Mouse (Mus musculus) midbrain, postnatal 0 days (tissue): ENCODE measurements around the gene Ak8. TPM values are rescaled to one million over a fixed set of nuclear protein-coding genes. Genes with fewer than 3 reads are reported as not detected.
A peak's percentile ranks its signal among the peaks of the same experiment; 100 is the strongest.

ENCODE experiments used
- ATAC-seq: fragments of 200-750 bp; cut with Nextera tagmentation; 2 replicates; pipeline ENCODE4 v1.8.0; 2017; ENCODE audit warnings: moderate number of reproducible peaks, mild to moderate bottlenecking, moderate TSS enrichment, moderate library complexity; ENCODE audit not compliant: low FRiP score
- DNase-seq: peaks from one replicate; pipeline ENCODE4 v3.0.0-alpha.2; 2015; ENCODE audit warnings: low spot score
- H3K27ac ChIP-seq: fragments of 300-500 bp; sonication (generic); 2 replicates; pipeline ENCODE4 v1.5.1; 2014; ENCODE audit warnings: low read depth, mild to moderate bottlenecking, low read length, mixed read lengths
- H3K27me3 ChIP-seq: fragments of 300-500 bp; sonication (generic); 2 replicates; pipeline ENCODE4 v1.6.1; 2014; ENCODE audit warnings: low read length, control low read depth, mixed read lengths; ENCODE audit not compliant: insufficient read depth
- H3K36me3 ChIP-seq: fragments of 300-500 bp; sonication (generic); 2 replicates; pipeline ENCODE4 v1.6.1; 2014; ENCODE audit warnings: low read length, control low read depth, mixed read lengths; ENCODE audit not compliant: insufficient read depth
- H3K4me1 ChIP-seq: fragments of 300-500 bp; sonication (generic); 2 replicates; pipeline ENCODE4 v1.6.1; 2014; ENCODE audit warnings: mild to moderate bottlenecking, control low read depth, antibody characterized with exemption, low read length, mixed read lengths; ENCODE audit not compliant: insufficient read depth
- H3K4me2 ChIP-seq: fragments of 300-500 bp; sonication (generic); 2 replicates; pipeline ENCODE4 v1.6.1; 2014; ENCODE audit warnings: low read depth, mild to moderate bottlenecking, low read length, mixed read lengths; ENCODE audit not compliant: poor library complexity, severe bottlenecking
- H3K4me3 ChIP-seq: fragments of 300-500 bp; sonication (generic); 2 replicates; pipeline ENCODE4 v1.5.1; 2014; ENCODE audit warnings: low read depth, mild to moderate bottlenecking, low read length, moderate library complexity
- H3K9ac ChIP-seq: fragments of 300-500 bp; sonication (generic); replicated peaks from 2 replicates; pipeline ENCODE4 v1.6.1; 2014; ENCODE audit warnings: mild to moderate bottlenecking, low read length, moderate library complexity, mixed read lengths; ENCODE audit not compliant: poor library complexity, severe bottlenecking
- H3K9me3 ChIP-seq: fragments of 300-500 bp; sonication (generic); 2 replicates; pipeline ENCODE4 v1.6.1; 2016; ENCODE audit warnings: low read length, control low read depth
- CTCF ChIP-seq: IDR thresholded peaks from 2 replicates; pipeline ENCODE4 v1.5.1; 2016; ENCODE audit warnings: antibody characterized with exemption, mild to moderate bottlenecking
- WGBS: fragments of 180-500 bp; shearing (Covaris S2); extraction: QIAGEN DNeasy Blood & Tissue Kit; methylation state at CpG from one replicate; pipeline ENCODE4 v1.1.7; 2014; 5-methylcytosine and 5-hydroxymethylcytosine counted together
- polyA plus RNA-seq: library from polyadenylated mRNA; unstranded; fragments of >200 nt; fragmentation: Nextera tagmentation; extraction: Ambion mirVana; gene quantifications from 2 replicates; pipeline ENCODE4 v1.2.1, GENCODE M21; 2015
- total RNA-seq: library from RNA; depleted of rRNA; stranded (reverse); fragments of >200 nt; gene quantifications from 2 replicates; pipeline ENCODE4 v1.2.3, GENCODE M21; 2014; rRNA removed

Ak8 gene
- total RNA-seq = 2.3 and 2.8 TPM in 2 replicates
- polyA plus RNA-seq = 4.9 and 5.3 TPM in 2 replicates

- Histone ChIP-seq H3K4me3 (peak within 1 kb of the TSS; percentile 59), H3K4me2 (peak within 1 kb of the TSS; percentile 97), H3K9me3 (no peaks in the 10 kb centered on the region), H3K27ac (peak within 1 kb of the TSS; percentile 57; the same call in 1 of the 2 replicates), H3K4me1 (peaks cover 6% of the 10 kb centered on the region; the same call in 1 of the 2 replicates), H3K36me3 (no peaks in the 10 kb centered on the region), H3K9ac (peak within 1 kb of the TSS; percentile 64), H3K27me3 (no peaks in the 10 kb centered on the region)
- ATAC-seq = peak; percentile 84
- WGBS = 1% methylated on average over 52 of the region's 53 CpGs
- peak; percentile 90 for DNase-seq
- no peak for TF ChIP-seq CTCF
Measured at GRCm38 (mm10) chr2:28699361-28700335, at the start of gene Ak8, which contains the start of gene Spaca9. TSS of gene Ak8 (plus strand) at chr2:28700164. TSS of gene Spaca9 (minus strand) at chr2:28699727.

- DNase-seq = no peak
- no peaks in the 10 kb centered on the region for H3K9me3 ChIP-seq
- no peaks in the 10 kb centered on the region for H3K27me3 ChIP-seq
- H3K4me2 ChIP-seq = no peak overlapping the region
- H3K27ac ChIP-seq = no peak overlapping the region
- no peak overlapping the region for H3K4me3 ChIP-seq
- no peak for TF ChIP-seq CTCF
- H3K36me3 ChIP-seq = 0 out of 2 replicates have a peak, but pooled peaks cover 10% of the 10 kb centered on the region
- no peak for ATAC-seq
- no peak overlapping the region for H3K9ac ChIP-seq
- no peaks in the 10 kb centered on the region for H3K4me1 ChIP-seq
Measured at GRCm38 (mm10) chr2:28650526-28650925, 49.4 kb upstream of the Ak8 start.

- peaks cover 20% of the 10 kb centered on the region for H3K36me3 ChIP-seq
- H3K4me2 ChIP-seq = no peak overlapping the region
- no peak for TF ChIP-seq CTCF
- no peaks in the 10 kb centered on the region for H3K9me3 ChIP-seq
- H3K4me3 ChIP-seq = no peak overlapping the region
- DNase-seq = no peak
- no peak overlapping the region for H3K9ac ChIP-seq
- no peak for ATAC-seq
- WGBS = 95% methylated on average over 7 of the region's 7 CpGs
- H3K4me1 ChIP-seq = no peaks in the 10 kb centered on the region
- no peak overlapping the region for H3K27ac ChIP-seq
- H3K27me3 ChIP-seq = no peaks in the 10 kb centered on the region
Measured at GRCm38 (mm10) chr2:28653351-28653750, 46.6 kb upstream of the Ak8 start.

- H3K27ac ChIP-seq = no peak overlapping the region
- H3K9ac ChIP-seq = no peak overlapping the region
- WGBS = 56% methylated on average over 2 of the region's 2 CpGs
- TF ChIP-seq CTCF = peak; percentile 51
- no peak for DNase-seq
- peaks cover 26% of the 10 kb centered on the region for H3K36me3 ChIP-seq
- no peak for ATAC-seq
- H3K27me3 ChIP-seq = no peaks in the 10 kb centered on the region
- no peaks in the 10 kb centered on the region for H3K4me1 ChIP-seq
- H3K4me2 ChIP-seq = no peak overlapping the region
- no peak overlapping the region for H3K4me3 ChIP-seq
- H3K9me3 ChIP-seq = no peaks in the 10 kb centered on the region
Measured at GRCm38 (mm10) chr2:28654295-28654694, 45.7 kb upstream of the Ak8 start.

GRCm38 (mm10) chr2:28656216-28656615 is 43.7 kb upstream of the Ak8 start:
- WGBS = 80% methylated on average over 8 of the region's 8 CpGs
- H3K4me2 ChIP-seq = no peak overlapping the region
- H3K9ac ChIP-seq = no peak overlapping the region
- TF ChIP-seq CTCF = no peak
- peaks cover 27% of the 10 kb centered on the region for H3K36me3 ChIP-seq
- H3K4me1 ChIP-seq = no peaks in the 10 kb centered on the region
- ATAC-seq (no peak), DNase-seq (no peak)
- no peaks in the 10 kb centered on the region for H3K27me3 ChIP-seq
- no peaks in the 10 kb centered on the region for H3K9me3 ChIP-seq
- no peak overlapping the region for H3K27ac ChIP-seq
- no peak overlapping the region for H3K4me3 ChIP-seq

- no peaks in the 10 kb centered on the region for H3K4me1 ChIP-seq
- no peak for TF ChIP-seq CTCF
- H3K9me3 ChIP-seq = no peaks in the 10 kb centered on the region
- H3K36me3 ChIP-seq = peaks cover 54% of the 10 kb centered on the region
- ATAC-seq (no peak), DNase-seq (no peak)
- 90% methylated on average over 3 of the region's 3 CpGs for WGBS
- H3K4me3 ChIP-seq = no peak overlapping the region
- H3K4me2 ChIP-seq = no peak overlapping the region
- no peak overlapping the region for H3K9ac ChIP-seq
- no peaks in the 10 kb centered on the region for H3K27me3 ChIP-seq
- no peak overlapping the region for H3K27ac ChIP-seq
Measured at GRCm38 (mm10) chr2:28662891-28663290, 37.1 kb upstream of the Ak8 start.
